Mouse (Mus musculus) left cerebral cortex, adult 9 months (tissue): ENCODE data around the gene Odam.

Source experiments
- DNase-seq, 2 experiments: peaks; one replicate each; pipeline ENCODE4 v3.0.0; 2022; ENCODE audit warnings: low spot score in 2 of 2

The Odam gene

DNA sequence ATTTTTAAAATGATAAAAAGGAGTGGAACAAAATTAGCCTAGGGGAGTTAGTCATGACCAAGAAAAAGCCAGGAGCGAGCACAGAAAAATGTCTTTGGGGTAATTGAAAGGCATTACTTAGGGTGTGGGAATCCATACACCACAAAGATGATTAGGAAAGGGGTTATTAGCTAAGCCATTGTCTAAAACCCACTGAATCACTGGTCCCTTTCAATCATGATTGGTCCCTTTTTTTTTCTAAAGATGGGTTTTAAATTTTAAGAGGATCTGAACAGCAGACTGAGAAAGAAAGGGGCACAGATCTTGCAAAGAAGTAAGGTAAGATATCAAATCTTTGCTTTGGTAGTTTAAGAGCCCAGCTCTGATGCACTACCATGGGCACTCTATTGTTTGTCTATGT lies at the start of gene Odam:
TSS of gene Odam (plus strand) at position 301 of the 400 bp plus-strand sequence.
- DNase-seq, result no peak

DNA sequence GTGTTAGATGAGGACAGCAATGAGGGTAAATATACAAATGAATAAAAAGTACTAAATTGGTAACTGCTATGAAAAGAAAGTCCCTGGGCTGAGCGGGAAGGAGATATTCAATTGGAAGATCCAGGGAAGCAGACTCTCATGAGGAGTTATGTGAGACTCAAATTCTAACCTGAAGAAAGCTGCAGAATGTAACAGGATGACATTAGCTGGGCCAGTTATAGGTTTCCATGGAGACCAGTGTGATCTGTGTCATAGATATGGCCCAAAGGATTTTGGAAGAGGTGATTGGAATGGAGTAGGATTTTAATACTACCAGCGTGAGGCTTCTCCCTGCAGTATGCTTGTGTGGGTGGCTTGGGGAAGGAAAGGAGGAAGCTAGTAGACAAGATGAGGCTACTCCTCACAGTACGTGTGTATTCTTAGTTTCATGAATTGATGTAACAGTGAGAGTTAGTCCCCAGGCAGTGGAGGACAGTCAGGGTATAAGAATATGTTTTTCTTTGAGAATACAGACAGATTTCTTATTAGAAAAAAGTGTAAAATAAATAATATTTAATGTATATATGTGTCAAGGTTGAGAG lies 29.6 kb upstream of the Odam start:
- no peak for DNase-seq

DNA sequence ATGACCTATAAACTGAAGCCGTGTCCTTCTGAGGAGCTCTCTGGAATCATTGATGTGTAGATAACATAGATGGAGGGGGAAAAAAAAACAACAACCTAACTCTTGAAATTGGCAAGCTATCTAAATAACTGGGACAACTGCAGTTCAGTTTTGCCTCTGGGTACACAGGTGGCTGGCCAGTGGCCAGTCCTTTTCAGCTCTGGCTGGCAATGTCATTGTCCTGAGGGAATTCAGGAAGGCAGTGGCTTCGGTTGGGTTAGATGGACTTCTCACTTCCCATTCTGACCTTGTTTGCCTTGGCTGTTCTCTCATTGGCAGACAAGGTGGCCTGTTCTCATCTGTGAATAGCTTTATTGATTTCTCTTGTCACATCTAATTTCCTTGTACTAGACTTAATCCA lies 14.7 kb upstream of the Odam start:
- DNase-seq, result no peak

DNA sequence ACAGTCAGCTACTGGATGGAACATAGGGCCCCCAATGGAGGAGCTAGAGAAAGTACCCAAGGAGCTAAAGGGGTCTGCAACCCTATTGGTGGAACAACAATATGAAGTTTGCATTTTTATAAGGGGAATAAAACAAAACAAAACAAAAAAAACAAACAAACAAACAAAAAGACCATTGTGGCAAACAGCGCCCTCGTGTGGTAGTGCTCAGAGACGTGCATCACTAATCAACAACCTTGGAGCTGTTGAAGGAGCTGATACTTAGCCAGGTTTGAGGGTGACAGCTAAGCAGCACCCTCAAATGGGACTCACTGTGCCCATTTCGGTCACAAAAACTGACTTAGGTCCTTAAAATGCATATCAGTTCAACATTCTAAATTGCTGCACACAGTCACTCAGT lies 13.4 kb upstream of the Odam start:
- DNase-seq, result no peak

DNA sequence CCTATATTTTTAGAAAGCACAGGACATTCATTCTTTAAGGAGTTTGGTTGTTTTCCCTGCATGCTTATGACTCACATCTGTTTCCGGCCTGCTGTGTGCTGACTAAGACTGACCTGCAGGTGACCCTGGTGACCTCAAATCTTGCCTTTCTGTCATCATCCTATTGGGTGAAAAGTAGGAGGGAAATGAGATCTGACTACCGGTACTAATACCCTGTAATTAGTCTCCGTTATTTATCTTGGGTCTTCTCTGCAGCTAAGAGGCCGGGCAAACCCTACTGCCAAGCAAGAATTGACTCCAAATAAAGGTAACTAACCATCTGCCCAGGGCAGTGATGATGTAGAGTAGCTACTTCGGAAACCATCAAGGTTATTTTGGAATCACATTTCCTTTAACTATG lies 40.5 kb downstream of the Odam start, which contains the start of gene Csn3:
TSS of gene Csn3 (plus strand) at position 208 of the 400 bp plus-strand sequence.
- DNase-seq, result no peak

DNA sequence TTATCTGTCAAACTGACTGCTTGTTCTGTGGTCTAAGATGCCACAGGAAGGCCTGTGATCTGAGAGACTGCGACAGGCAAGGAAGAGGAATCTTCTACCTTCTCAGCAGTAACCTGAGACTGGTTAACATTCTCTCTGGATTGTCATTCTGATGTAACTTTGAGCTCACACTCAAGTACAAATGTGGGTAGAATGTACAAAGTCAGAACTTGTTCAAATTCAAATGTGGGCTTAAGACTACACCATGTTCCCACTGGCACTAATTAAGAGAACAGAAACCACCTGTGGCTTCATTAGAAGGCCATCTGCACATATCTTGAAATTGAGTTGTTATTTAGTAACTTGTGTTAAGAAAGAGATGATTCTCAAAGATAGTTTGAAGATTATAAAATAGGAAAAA lies 46.8 kb downstream of the Odam start:
- DNase-seq, result no peak

DNA sequence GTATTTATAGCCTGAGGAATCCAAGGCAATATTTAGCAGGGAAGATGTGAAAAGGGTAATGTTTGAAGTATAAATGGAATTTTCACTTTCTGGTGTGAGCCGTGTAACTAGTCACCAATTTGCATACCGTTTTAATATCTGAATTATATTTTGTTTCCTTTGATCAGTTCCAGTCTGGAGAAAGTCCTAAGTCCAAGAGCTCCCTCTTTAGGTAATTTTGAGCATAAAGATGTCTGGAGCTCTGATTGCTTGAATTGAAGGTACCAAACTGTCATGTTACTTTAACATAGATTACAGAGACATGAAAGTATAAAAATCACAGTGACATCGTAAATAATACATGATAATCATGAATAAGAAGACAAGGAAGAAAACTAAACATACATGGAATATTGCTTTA lies 55.9 kb downstream of the Odam start:
- DNase-seq, result no peak

DNA sequence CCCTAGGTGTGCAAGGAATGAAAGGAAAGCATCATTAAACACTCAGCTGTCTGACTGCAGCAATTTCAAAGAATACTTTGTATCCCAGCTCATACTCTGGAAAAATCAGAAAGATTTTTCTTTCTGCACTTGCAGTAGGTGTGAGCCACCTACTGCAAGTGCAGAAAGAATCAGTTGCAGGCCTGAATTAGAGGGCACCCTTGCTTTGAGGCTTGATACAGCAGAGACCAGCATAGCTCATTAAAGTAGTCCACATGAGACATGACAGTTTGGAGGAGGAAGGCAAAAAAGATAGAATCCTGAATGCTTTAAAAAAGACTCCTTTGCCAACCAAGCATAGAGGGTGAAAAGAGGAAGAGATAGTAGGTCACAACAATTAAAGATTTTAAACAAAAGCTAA lies 57.7 kb downstream of the Odam start:
- DNase-seq, result no peak
